Mouse (Mus musculus) G1E (cell line): Measurements from ENCODE around the gene Nucks1.

Experiments
- CTCF ChIP-seq: IDR thresholded peaks from 2 replicates; pipeline ENCODE4 v1.5.1; 2012; ENCODE audit warnings: low read depth, low read length, inconsistent platforms, mixed read lengths
- TAL1 ChIP-seq: conservative IDR thresholded peaks from 2 replicates; pipeline ENCODE4 v1.6.1; 2012; ENCODE audit warnings: low read depth, low read length, inconsistent platforms, mixed read lengths

DNA sequence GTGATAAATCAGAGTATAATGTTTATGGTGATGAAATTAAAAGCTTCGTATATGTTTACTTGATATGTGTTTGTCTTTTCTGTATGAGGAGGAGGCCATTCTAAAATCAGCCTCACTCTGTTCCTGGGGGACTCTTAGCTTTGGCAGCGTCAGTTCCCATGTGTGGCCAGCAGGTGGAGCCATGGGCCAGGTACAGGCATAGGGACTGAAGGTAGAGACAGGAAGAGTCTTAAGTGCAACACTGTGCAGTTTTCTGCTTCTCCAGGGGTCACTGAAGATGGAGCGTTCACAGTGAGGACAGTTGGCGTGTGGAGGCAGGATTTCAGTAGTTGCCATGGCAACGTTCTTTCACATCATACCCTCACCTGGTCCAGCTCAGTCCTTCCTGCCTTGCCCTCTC, 72.6 kb downstream of the Nucks1 start:
- TF ChIP-seq CTCF (peak; percentile 99), TAL1 (no peak)
